Mouse (Mus musculus): ENCODE results near the gene Pin4.

DNA sequence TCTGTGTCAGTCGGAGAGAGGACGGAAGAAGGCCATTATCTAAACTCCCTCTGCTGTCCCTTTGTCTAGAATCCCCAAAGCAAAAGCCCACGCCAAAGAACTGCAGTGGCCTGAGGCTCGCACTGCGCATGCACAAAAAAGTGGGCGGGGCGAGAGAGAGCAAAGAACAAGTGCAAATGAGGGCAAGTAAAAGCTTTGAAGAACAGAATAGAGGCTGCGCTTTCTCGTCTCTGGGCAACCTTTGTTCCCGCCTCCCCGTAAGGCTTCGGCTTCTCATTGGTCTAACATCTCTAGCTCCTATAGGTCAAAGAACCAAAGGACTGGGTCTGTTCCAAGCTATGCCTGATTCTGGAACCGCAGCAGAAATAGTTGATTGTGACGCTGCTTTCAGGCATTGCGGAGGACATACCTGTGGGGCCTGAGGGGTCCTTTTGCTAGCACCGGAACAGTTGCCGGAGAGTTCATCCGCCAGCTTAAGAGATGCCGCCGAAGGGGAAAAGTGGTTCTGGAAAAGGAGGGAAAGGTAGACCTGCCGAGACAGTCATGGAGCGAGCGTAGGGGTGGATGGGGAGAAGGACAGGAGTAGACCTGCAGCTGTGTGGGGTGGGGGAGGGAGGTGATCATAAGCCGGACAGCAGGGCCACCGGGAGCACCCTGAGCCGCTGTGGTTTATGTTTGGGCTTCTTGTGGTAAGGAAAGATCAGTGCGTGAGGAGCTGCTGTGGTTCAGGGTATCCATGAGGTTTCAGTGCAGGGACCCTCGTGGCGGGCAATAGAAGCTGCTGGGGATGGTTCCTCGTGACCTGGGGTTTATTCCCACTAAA is at the start of gene Pin4:
- TF ChIP-seq POLR2A (IDR thresholded peaks at IDR 0.05; ENCODE audit: borderline replicate concordance, control insufficient read depth, low read depth, low read length) (no peak), CTCF (IDR thresholded peaks at IDR 0.05; ENCODE audit: control insufficient read depth, insufficient read depth, low read length) (no peak)
